Mouse (Mus musculus): Measurements from ENCODE around the gene Zcchc18.
"Not testable (repeated sequence)": the region's sequence is repeated elsewhere in the genome, so short reads cannot be mapped to it uniquely, and the experiment has no call there.

- TF ChIP-seq KAT2A (conservative IDR thresholded peaks at IDR 0.05; ENCODE audit: low read depth, low read length); HCFC1 (IDR thresholded peaks at IDR 0.05; ENCODE audit: low read depth, low read length); E2F4 (IDR thresholded peaks at IDR 0.05; ENCODE audit: borderline replicate concordance, low read depth, low read length): not testable (repeated sequence)
Measured at GRCm38 (mm10) chrX:136975397-136975796, 17.6 kb upstream of the Zcchc18 start, which contains the start of gene Tmsb15b2.

Measured in MEL (cell line).